Mouse (Mus musculus): Measurements from ENCODE around the gene Gja1.
"Not testable (repeated sequence)": the region's sequence is repeated elsewhere in the genome, so short reads cannot be mapped to it uniquely, and the experiment has no call there.

Gja1 gene

GRCm38 (mm10) chr10:56377097-56377965, at the start of gene Gja1:
Gene Gja1, plus strand, starts transcription at chr10:56377330.
- peak; percentile 90 for DNase-seq (ENCODE audit: low spot score)

DNA sequence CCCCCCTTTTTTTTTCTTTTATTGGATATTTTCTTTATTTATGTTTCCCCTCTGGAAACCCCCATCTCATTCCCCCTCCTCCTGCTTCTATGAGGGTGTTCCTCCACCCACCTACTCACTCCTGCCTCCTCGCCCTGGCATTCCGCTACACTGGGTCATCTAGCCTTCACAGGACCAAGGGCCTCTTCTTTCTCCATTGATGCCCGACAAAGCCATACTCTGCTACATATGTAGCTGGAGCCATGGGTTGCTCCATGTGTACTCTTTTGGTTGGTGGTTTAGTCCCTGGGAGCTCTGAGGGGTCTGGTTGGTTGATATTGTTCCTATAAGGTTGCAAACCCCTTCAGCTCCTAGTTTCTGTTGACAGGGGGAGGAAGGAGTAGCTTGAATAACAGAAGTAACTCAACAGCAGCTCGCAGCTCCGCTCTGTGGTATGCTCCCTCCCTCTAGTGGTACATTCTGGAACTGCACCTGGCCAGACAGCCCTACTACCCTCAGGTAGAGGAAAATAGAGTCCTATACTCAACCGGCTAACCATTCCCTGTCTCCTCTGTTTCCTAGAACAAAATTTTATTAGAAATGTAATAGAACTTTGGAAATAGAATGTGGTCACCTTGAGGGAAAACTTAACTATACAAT, 38.2 kb upstream of the Gja1 start:
- DNase-seq (ENCODE audit: low spot score), result peak; percentile 43

GRCm38 (mm10) chr10:56360472-56360871, 16.7 kb upstream of the Gja1 start:
- no peak for DNase-seq (ENCODE audit: low spot score)

GRCm38 (mm10) chr10:56369073-56369472, 8.1 kb upstream of the Gja1 start:
- DNase-seq (ENCODE audit: low spot score), result peak; percentile 47

DNA sequence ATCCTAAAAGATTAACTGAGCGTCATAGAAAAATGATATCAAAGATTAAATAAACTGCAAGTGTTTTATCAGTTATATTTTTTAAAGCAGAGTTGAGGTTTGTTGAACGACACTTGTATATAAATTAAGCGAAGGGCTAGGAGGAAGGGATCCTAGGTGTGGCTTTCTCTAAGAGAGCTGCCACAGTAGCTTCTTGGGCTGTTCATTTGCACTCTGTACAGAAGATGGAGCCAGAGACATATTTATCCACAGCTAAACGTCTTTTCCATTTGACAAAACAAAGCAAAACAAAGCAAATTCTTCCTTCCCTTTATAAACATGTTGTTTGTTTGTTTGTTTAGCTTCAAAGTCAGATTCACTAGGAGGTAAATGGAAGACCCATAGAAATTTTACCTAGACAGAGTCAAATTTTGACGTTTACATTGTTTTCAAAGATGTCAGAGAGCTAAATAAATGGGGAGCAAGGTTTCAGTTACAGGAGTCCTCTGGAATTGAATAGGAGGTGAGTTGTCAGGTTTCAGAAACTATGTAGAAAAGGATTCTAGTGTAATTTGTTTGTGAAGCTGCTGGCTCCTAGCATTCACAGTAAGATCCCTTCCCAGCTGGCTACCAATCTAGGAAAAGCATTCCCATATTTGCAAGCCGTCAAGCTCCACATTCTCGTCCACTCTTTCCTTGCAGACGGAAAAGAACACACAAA, 4.0 kb upstream of the Gja1 start:
- DNase-seq (ENCODE audit: low spot score), result no peak

GRCm38 (mm10) chr10:56374169-56374568, 3.0 kb upstream of the Gja1 start:
- no peak for DNase-seq (ENCODE audit: low spot score)

GRCm38 (mm10) chr10:56375906-56376468, 1.1 kb upstream of the Gja1 start:
- DNase-seq (ENCODE audit: low spot score), result no peak

- DNase-seq (ENCODE audit: low spot score), result peak; percentile 40
Measured at GRCm38 (mm10) chr10:56377966-56378647, 977 bp downstream of the Gja1 start.

DNA sequence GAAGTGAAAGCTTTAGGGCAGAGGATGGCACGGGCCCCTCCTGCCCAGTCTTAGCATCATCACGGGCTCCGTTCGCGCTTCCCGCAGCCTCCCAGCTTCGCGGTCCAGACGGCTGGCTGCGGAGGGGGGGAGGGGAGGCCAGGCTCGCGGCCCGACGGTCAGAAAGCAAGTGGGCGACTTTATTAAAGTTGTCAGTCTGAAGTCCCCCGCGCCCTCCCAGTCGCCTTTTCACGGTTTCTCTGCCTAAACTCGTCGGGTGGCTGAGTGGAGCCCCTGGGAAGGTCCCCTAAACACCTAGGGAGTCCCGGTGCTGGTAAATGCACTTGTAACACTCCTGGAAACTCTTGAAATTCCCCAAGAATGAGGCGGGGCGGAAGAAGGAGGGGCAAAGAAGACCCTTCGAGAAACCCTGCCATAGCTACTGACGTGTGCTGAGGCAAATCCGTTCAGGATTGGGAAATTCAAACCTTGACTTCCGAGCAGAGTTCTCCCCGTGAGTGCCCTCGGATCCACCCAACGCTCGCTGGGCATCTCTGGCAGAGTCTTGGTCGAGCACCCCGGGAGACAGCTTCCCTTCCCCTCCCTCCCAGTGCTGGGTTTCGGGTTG, 1.6 kb downstream of the Gja1 start:
- DNase-seq (ENCODE audit: low spot score), result peak; percentile 85

DNA sequence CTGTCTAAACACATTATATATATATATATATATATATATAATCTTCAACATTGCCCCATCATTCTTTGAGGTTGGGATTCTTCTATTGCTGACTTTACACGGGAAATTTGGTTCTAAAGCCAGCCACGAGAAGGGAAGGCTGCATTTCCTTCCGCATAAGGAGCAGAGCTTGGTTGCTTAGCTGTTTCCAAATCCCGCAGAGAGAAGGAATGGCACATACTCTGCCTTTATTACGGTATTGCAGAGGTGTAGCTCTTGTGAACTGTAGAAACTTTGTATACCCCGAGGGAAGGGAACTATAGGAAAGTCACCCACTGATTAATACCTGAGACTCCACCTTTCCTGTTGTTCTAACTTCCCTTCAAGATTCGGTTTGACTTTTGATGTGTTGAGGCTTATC, 2.6 kb downstream of the Gja1 start:
- DNase-seq (ENCODE audit: low spot score), result peak; percentile 14

- DNase-seq (ENCODE audit: low spot score), result no peak
Measured at GRCm38 (mm10) chr10:56385195-56386109, 8.3 kb downstream of the Gja1 start.

DNA sequence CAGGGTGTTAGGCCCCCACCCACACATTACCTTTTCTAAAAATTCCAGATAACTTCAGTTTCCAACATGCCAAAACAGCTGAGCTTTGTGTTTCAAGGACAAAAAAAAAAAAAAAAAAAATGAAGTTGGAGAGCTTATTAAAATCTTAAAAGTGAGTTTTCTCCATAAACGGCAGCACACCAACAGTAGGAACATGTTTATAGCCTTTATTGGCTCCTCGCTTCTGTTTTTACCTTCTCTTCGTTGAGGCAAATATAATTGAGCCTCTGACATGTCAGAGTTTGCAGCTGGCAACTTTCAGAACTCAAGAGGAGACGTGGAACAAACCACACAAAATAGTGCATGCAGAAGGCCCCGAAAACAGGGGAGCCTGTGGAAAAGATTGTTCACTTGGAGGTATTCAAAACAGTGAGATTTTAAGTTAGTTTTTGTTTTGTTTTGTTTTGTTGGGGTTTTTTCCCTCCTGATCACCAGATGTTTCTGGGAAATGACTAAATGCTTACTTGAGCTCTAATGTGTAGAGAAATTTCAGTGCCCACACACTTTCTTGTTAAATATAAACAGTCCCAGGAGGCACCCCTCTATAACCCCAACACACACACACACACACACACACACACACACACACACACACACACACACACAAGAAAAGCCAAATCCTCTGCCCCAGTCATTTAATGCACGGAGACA, 16.1 kb downstream of the Gja1 start:
- no peak for DNase-seq (ENCODE audit: low spot score)

- not testable (repeated sequence) for DNase-seq (ENCODE audit: low spot score)
Measured at GRCm38 (mm10) chr10:56393815-56394417, 16.8 kb downstream of the Gja1 start.

- no peak for DNase-seq (ENCODE audit: low spot score)
Measured at GRCm38 (mm10) chr10:56397875-56398274, 20.7 kb downstream of the Gja1 start.

- no peak for DNase-seq (ENCODE audit: low spot score)
Measured at GRCm38 (mm10) chr10:56398310-56398709, 21.2 kb downstream of the Gja1 start.

- not testable (repeated sequence) for DNase-seq (ENCODE audit: low spot score)
Measured at GRCm38 (mm10) chr10:56401396-56401795, 24.3 kb downstream of the Gja1 start.

GRCm38 (mm10) chr10:56405934-56406333, 28.8 kb downstream of the Gja1 start:
- no peak for DNase-seq (ENCODE audit: low spot score)

- DNase-seq (ENCODE audit: low spot score), result no peak
Measured at GRCm38 (mm10) chr10:56406386-56407130, 29.4 kb downstream of the Gja1 start.
